Mouse (Mus musculus): ENCODE results near the gene Sec61g.
A peak's percentile ranks its signal among the peaks of the same experiment; 100 is the strongest.
"Not testable (repeated sequence)": the region's sequence is repeated elsewhere in the genome, so short reads cannot be mapped to it uniquely, and the experiment has no call there.

Gene Sec61g

DNA sequence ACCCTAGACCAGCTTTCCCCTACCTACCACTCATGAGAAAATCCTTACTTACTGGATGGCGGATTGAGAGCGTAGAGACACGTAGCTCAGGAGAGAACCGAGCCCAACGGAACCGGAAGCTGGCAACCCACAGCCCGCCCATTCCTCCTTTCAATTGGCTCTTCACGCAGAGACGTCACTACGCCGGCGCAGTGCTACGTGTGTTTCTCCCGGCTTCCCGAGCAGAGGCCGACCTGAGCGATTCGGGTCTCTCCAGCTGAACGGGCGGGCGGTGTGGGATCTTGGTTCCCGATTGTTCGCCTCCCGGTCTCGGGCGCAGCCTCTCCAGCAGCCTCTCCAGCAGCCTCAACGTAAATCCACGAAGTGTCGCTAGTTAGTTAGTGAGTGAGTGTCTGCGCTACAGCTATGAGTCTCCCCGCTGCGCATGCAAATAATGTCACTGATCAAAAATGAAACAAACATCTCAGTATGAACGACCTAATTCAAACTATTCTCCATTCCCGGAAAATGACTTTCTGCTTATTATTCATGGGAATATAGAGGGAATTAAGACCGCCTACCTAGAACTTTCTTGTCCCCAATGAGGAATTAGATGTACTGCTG is at the start of gene Sec61g:
Sec61g (minus strand) TSS at position 433 of the 603 bp plus-strand sequence.
- peak; percentile 87 for DNase-seq (ENCODE audit: low read depth, low spot score)

DNA sequence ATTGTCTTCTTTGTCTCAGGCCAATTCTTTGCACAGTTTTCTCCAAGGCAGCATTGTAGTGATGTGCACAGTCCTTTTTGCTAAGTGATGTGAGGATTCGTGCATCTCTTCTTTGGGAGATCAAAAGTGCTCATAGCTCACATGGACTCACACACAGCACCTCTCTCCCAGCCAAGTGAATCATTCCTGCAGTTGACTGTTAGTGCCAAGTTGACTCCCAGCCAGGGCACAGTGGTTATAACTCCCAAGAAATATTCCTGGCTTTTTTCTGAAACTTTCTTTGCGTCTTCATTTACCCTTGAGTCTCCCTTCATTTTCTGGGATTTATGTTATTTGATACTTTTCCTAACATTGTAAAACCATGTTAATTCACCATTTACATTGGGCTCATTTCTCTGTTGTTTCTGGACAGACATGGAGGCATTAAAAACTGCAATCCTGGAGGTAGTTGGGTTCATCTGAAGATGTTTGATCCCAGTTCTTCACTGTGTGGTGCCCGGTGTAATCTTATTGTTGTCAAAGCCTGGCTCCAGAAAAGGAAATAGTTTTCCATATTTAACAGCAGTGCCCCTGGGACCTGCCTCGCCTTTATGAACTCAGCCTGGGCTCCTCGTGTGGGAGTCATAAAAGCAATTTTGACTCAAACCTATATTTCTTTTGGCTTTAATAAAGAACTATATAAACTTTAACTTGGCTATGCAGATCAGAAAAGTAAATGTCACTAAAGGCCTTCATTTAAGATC is 38.3 kb upstream of the Sec61g start:
- no peak for DNase-seq (ENCODE audit: low read depth, low spot score)

DNA sequence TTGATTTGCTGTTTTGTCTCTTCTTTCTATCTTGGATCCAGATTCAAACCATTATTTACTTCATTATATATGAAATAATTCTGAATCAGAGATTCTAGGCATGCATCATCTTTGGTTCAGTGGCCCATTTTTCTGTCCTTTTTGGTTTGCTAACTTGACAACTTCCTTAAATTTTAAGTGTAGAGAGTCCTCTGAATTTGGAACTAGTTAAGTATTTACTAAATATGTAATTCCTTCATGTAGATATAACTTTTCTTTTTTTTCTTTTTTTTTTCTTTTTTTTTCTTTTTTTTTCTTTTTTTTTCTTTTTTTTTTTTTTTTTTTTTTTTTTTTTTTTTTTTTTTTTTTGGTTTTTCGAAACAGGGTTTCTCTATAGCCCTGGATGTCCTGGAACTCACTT is 29.1 kb upstream of the Sec61g start:
- DNase-seq (ENCODE audit: low read depth, low spot score), result no peak

DNA sequence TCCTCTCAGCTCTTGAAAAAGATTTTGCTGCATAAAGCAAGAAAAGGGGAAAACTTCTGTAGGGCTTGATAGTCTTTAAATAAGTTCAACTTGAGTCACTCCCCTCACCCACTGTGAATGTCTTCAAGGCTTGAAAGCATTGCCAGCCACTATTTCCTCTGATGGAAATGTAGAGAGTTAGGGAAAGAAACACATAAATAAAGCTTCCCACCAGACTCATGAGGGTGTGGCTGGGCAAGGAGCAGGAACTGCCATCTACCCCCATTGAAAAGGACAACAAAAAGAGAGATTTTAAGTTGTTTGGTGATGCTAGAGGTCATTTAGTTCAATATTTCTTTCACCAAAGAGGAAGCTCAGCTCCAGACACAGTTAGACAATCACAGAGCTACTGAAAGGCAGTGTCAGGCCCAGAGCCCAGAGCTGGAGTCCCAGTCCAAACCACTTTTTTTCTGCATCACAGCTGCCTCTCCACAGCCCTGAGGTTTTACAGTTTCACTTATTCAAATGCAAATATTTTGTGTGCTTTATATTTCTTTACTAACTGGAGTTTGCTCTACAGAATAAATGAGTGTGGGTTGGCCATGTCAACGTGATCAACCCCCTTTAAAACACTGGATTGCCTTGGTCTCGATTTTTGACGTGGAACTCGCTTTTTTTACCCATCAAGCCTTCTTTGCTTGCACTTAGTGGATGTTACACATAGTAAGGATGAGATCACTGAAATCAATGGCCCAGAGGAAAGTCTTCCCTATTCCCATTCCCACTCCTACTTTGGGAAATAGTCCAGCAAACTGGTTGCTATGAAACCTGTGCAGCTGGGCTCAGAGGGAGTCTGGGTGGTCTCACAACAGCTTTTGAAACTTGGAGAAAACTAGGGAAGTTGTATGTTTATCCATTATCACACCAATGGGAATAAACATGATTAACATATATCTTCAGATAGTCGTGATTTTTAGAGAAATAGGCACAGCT is 26.6 kb upstream of the Sec61g start:
- no peak for DNase-seq (ENCODE audit: low read depth, low spot score)

DNA sequence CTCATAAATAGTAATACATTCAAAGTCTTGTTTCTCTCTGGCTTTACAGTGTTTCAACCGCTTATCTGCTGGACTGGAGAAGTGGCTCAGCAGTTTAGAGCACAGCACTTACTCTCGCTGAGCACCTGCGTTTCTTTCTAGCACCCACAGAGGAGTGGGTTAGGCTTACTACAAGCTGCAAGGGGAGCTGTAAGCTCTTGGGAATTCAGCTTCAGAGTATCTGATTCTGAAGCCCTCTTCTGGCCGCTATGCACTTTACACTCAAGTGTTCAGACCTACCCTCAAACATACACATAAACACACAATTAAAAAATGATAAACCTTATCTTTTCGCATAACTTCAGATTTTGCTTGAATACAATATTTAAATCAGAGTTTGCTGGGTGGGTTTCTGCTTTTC is 24.6 kb upstream of the Sec61g start:
- DNase-seq (ENCODE audit: low read depth, low spot score), result no peak

DNA sequence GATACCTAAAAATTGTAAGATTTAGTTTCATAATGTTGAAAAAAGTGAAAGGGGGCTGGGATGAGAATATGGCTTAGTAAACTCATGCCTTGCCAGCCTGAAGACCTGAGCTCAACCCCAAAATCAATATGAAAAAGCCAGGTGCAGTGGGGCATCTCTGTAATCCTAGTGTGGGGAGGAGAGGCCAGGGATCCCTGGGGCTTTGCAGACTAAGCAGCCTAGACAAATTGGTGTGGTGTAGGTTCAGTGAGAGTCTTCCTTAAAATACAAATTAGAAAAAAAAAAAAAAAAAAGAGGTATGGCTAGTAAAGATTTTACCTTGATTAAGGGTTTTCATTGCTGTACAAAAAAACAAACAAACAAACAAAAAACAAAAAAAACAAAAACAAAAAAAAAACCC is 20.6 kb upstream of the Sec61g start:
- no peak for DNase-seq (ENCODE audit: low read depth, low spot score)

DNA sequence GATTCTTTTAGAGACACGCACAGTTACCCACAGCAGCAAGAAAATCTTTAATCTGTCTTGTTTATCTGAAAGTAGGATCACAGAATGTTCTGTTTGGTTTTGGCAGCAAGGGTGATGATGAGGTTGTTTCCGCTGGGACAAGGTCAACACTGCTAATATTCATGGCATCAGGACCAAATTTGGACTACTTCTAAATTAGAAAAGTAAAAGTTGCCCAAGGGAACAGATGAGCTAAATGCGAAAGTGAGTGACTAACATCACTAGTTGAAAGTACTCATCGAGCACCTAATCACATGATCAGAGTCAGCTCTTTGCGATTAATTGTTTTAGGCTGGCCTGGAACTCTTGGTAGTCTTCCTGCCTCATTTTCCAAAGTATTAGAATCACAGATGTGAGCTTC is 20.1 kb upstream of the Sec61g start:
- DNase-seq (ENCODE audit: low read depth, low spot score), result no peak

DNA sequence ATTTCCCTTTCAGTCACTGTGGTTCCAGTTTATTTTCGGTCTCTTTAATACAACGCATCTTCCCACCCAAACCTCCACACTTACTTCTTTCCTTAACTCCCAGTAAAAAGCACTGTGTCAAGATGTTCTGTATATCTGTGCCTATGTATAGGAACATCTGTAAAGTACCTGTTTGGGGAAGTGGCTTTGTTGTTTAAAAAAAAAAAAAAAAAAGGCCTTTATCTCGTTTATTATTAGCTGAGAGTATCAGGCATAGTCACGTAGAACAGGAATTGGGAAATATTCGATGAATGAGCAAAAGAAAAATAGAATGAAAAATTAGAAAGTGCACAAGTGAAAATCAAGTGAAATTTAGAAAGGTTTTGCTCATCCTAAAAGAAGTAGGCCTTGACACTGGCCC is 19.5 kb upstream of the Sec61g start:
- no peak for DNase-seq (ENCODE audit: low read depth, low spot score)

DNA sequence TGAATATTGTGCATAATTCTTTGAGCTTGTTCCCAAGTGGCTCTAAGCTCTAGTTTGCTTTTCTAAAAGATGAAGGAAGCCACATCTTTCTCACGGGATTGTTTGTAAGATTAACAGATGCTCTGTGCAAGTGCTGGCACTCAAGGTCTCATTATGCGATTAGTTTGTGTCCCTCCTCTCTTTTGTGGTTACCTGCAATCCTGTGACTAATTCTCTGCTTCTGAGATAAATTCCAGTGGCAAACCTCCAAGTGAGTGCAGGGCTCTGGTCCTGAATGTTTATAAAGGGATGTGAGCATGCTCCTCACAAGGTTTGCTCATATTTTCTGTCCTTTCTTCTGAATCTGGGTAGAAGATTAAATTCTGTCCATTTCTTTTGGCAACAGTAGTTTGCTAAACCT is 18.2 kb upstream of the Sec61g start:
- no peak for DNase-seq (ENCODE audit: low read depth, low spot score)

DNA sequence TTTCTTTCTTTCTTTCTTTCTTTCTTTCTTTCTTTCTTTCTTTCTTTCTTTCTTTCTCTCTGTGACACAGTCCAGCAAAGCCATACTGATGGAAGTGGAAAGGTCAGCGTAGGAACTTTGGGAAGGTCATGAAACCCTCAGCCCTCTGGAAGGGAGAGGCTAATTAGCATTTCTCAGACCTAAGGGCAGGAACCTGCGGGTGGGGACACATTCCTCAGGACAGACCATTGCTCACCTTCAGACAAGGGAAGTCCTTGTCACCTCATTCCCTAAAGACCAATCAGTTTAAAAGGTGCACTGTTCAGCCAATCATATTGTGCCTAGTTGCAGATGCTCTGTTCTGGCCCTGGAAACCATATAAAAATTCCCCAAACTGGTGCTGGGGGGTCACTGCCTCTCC is 17.4 kb upstream of the Sec61g start:
- DNase-seq (ENCODE audit: low read depth, low spot score), result no peak

DNA sequence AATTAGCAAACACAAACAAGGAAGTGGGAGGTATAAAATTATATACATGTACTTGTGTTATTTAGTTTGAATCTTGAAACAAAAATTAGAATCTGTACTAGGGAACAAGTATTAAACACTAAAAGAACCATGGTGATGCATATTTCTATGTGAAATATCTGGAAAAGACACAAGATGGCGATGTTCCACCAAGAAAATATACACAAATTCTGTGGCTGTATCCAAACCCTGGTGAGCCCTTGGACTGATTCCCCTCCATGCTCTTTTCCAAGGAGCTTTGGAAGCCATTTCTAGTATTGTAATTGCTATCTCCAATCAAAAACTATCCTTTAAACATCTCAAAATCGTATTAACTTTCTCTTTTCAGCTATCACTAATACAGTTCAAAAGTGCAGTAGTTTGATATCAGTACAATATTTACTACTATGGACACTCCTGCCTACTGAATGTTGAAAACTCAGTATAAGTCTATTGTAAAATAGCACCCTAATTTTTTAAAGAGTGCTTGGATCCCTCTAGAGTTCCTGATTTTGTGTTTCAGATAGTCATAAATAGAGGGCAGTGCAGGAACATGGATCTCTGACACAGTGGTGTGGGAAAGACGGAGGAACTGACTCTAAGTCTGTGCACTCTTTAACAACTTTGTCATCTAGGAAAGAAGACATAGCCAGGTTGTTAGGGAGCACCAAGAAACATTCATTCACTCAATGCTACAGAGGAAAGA is 16.8 kb upstream of the Sec61g start:
- no peak for DNase-seq (ENCODE audit: low read depth, low spot score)

DNA sequence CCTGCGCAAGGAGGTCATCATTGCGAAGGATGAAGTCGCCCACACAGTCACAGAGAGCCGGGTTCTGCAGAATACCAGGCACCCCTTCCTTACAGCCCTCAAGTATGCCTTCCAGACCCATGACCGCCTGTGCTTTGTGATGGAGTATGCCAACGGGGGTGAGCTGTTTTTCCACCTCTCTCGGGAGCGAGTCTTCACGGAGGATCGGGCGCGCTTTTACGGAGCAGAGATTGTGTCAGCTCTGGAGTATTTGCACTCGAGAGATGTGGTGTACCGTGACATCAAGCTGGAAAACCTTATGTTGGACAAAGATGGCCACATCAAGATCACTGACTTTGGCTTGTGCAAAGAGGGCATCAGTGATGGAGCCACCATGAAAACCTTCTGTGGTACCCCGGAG is 6.8 kb upstream of the Sec61g start:
- not testable (repeated sequence) for DNase-seq (ENCODE audit: low read depth, low spot score)

DNA sequence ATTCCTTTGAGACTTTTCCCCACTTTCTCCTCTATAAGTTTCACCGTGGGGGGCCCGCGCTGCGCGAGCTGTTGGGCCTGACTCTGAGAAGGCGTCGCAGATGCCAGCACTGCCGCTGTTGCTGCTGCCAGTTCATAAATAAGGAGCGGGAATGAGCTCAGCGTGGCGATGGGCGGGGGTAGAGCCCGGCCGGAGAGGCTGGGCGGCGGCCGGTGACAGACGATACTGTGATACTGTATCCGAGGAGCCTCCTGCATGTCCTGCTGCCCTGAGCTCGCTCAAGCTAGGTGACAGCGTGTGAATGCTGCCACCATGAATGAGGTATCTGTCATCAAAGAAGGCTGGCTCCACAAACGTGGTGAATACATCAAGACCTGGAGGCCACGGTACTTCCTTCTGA is 5.9 kb upstream of the Sec61g start:
- DNase-seq (ENCODE audit: low read depth, low spot score), result not testable (repeated sequence)

DNA sequence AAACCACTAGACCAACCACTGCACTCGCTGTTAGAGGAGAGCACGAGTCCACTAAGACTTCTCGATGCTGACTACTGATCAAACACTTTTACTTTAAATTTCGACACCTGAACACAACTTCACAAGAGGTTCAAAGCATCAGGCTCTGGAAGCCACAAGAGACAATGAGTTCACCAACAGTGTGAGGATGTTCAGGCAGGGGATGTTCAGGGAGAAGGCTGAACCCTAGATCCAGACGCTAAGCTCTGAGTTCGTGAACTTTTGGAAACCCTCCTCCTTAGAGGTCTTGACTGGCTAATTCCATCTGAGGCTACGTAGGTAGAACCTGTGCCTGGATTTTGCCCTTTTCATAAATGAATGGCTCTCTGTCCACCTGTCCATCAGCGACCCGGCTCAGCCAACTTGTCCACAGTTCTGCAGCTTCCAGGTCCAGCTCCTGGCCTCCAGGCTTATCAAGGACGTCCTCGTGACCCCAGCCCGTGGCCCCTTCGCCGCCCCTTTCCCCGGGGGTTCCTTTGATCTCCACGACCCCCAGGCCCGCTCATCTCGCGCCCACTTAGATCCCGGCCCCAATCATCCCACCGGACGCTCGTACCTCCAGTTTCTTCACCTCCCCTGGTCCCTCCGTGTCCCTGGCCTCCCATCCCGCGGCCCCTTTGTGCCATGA is 766 bp downstream of the Sec61g start:
- DNase-seq (ENCODE audit: low read depth, low spot score), result no peak

DNA sequence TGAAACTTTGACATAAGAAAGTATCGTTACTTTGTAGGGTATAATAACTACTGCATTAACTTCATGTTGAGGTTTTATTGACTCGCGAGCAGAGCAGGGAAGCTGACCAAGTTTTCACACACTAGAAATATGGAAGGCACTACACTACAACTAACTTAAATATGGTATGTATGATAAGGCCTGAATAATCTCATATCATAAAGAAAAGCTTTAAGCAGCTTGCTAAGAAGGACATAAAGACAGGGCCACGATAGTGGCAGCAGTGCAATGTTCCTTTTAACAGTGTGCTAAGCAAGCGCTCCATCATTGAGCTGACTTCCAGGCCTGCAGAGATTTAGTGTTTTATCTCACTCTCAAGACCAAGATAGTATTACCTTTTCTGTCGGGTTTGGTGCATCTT is 2.3 kb downstream of the Sec61g start:
- DNase-seq (ENCODE audit: low read depth, low spot score), result no peak

DNA sequence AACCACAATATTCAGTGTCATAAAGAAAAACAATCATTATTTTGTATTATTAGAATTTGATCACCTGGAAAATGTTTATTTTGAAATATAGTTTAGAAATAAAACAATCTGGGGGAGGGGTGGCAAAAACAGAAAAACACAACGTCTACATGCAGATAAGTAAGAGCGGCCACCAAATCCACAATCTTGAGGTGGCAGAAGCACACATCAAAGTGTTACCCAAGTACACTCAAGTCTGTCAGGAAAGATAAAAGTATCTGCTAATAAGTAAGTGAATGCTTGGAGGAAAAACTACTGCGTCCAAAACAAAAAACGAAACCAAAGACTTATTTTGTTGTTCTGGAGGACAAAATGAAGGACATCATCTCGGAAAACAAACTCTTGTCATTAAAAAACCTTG is 5.1 kb downstream of the Sec61g start:
- DNase-seq (ENCODE audit: low read depth, low spot score), result no peak

DNA sequence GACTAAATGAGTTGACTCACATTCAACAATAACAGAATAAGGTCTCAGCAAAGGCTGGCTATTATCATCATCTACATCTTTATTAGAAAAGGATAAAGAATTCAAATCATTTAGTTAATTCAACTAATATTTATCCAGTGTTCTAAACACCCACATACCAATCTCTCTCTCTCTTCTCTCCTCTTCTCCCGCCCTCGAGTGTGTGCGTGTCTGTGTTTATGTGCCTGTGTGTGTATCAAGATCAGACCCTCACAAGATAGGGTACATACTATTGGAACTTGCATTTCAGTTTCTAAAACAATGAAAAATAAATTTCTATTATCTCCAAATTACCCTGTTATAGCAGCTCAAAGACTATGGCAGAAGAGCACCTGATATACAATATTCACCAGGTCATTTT is 5.5 kb downstream of the Sec61g start:
- DNase-seq (ENCODE audit: low read depth, low spot score), result no peak

DNA sequence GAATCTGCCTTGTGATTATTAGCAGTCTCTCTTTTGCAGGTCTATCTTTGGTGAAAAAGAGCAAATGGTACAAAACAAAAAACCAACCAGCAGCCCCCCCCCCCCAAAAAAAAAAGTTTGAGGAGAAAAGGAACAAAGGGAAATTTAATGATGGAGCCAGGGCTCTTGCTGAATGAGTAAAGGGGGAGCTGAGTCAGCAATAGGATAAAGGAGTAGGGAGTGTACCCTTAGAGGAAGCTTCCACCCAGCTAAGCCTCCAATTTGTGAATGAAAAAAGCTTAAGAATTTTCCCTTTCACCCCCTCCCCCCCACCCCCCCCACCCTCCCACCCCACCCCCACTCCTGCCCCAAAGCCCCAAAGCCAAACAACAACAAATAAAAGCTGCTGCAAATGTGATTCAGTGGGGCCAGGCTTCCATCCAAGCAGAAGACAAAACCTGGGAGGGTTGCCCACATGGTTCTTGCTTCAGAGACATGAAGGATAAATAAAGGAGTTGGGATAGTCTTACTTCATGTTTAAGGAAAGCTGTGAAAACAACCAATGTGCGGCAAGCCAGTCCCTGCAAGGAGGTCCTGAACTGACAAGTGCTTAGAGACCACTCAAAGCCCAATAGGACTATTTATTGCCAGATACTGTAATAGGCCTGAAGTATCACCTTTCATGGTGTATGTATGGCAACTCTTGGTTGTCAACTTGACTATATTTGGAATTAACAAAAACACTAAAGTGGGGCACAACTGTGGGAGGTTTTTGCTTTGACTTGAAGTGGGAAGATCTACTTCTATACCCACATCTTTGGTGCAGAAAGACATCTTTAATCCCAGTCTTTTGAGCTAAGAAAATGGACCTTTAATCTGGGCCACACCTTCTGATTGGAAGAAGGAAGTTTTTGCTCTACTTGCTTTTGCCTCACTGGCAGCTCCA is 9.3 kb downstream of the Sec61g start:
- DNase-seq (ENCODE audit: low read depth, low spot score), result no peak

Data from retina, adult 2 months (tissue).